In genomic region chr4:11885499-11885898, GRCm38 (mm10) we compare ENCODE assay signal across 18 mouse cellular contexts.
DNase-seq lines count a peak whose midpoint lies in the region; ATAC-seq and TF ChIP-seq lines count a peak whose summit lies in the region.
"Had no signal": no experiment of that assay in that cellular context is flagged by ENCODE, and none has a peak within 500 bp of the region (broad histone marks: within the 10 kb centered on the region; RNA-seq: fewer than 3 reads in every experiment).

No protein-coding gene starts in this region.

- H3K9me3 ChIP-seq in embryonic facial prominence, embryonic 13.5 days: no peaks in the 10 kb centered on the region
- no peaks in the 10 kb centered on the region for H3K9me3 ChIP-seq in heart, embryonic 14.5 days (ENCODE audit: control insufficient read depth, low read length)
- H3K9me3 ChIP-seq in limb, embryonic 14.5 days (ENCODE audit: control insufficient read depth, low read length): no peaks in the 10 kb centered on the region
- H3K9me3 ChIP-seq: forebrain, embryonic 12.5 days; hindbrain, embryonic 15.5 days; midbrain, embryonic 12.5 days had no signal

- no peak for TF ChIP-seq POLR2A in limb, embryonic 14.5 days (IDR thresholded peaks at IDR 0.05; ENCODE audit: borderline replicate concordance, extremely low read depth, insufficient read depth, insufficient read length)

- 66% methylated on average over 4 of the region's 4 CpGs for WGBS in embryonic facial prominence, embryonic 13.5 days
- WGBS in heart, embryonic 14.5 days: 65% methylated on average over 4 of the region's 4 CpGs
- 50% methylated on average over 4 of the region's 4 CpGs for WGBS in limb, embryonic 14.5 days

- no peak overlapping the region for H3K4me2 ChIP-seq in embryonic facial prominence, embryonic 13.5 days
- peak overlapping the region; percentile 34 for H3K4me2 ChIP-seq in heart, embryonic 14.5 days (ENCODE audit: low read length)
- H3K4me2 ChIP-seq in limb, embryonic 14.5 days (replicated peaks; ENCODE audit: low read depth, low read length, severe bottlenecking): no peak overlapping the region
- H3K4me2 ChIP-seq: forebrain, embryonic 12.5 days; hindbrain, embryonic 15.5 days; midbrain, embryonic 12.5 days had no signal

- H3K36me3 ChIP-seq in embryonic facial prominence, embryonic 13.5 days: no peaks in the 10 kb centered on the region
- no peaks in the 10 kb centered on the region for H3K36me3 ChIP-seq in heart, embryonic 14.5 days (ENCODE audit: control insufficient read depth, insufficient read depth, low read length)
- no peaks in the 10 kb centered on the region for H3K36me3 ChIP-seq in limb, embryonic 14.5 days (ENCODE audit: control insufficient read depth, insufficient read depth, low read length)
- H3K36me3 ChIP-seq: forebrain, embryonic 12.5 days; hindbrain, embryonic 15.5 days; midbrain, embryonic 12.5 days had no signal

- no peak for ATAC-seq in embryonic facial prominence, embryonic 13.5 days (ENCODE audit: insufficient number of reproducible peaks, insufficient read depth, low FRiP score, low TSS enrichment, low read depth)
- no peak for ATAC-seq in heart, embryonic 14.5 days (ENCODE audit: insufficient number of reproducible peaks, insufficient read depth, low FRiP score, low read depth)
- ATAC-seq in limb, embryonic 14.5 days (ENCODE audit: low FRiP score, low read depth): no peak
- ATAC-seq in activated CD4-positive, CD25-positive, alpha-beta regulatory T cell, adult 4 months: no peak
- ATAC-seq: liver, postnatal 0 days had no signal

- peaks cover 15% of the 10 kb centered on the region for H3K4me1 ChIP-seq in embryonic facial prominence, embryonic 13.5 days
- H3K4me1 ChIP-seq in heart, embryonic 14.5 days (ENCODE audit: control insufficient read depth in 2 of 2, insufficient read depth in 2 of 2, low read length in 2 of 2): peaks cover 9 to 22% of the 10 kb centered on the region in 2 experiments
- peaks cover 10% of the 10 kb centered on the region for H3K4me1 ChIP-seq in limb, embryonic 14.5 days (ENCODE audit: control insufficient read depth, insufficient read depth, low read length)

- no peaks in the 10 kb centered on the region for H3K27me3 ChIP-seq in embryonic facial prominence, embryonic 13.5 days
- no peaks in the 10 kb centered on the region for H3K27me3 ChIP-seq in heart, embryonic 14.5 days (ENCODE audit: control insufficient read depth, insufficient read depth, low read length)
- no peaks in the 10 kb centered on the region for H3K27me3 ChIP-seq in limb, embryonic 14.5 days (ENCODE audit: control insufficient read depth, insufficient read depth, low read length)
- H3K27me3 ChIP-seq: forebrain, embryonic 12.5 days; hindbrain, embryonic 15.5 days; midbrain, embryonic 12.5 days had no signal

- no peak for TF ChIP-seq CTCF in gastrocnemius, adult 2 months (IDR thresholded peaks at IDR 0.05)

- intact Hi-C loops in gastrocnemius, adult 2 months (cut with DNase I): no loop called here

- H3K4me3 ChIP-seq in gastrocnemius, adult 2 months: no peak overlapping the region
- no peak overlapping the region for H3K4me3 ChIP-seq in embryonic facial prominence, embryonic 13.5 days
- H3K4me3 ChIP-seq in heart, embryonic 14.5 days (ENCODE audit: control insufficient read depth in 1 of 2, insufficient read depth in 1 of 2, low read depth in 1 of 2, low read length in 2 of 2): no peak overlapping the region
- no peak overlapping the region for H3K4me3 ChIP-seq in limb, embryonic 14.5 days (replicated peaks; ENCODE audit: low read length)
- H3K4me3 ChIP-seq: forebrain, embryonic 12.5 days; hindbrain, embryonic 15.5 days; left cerebral cortex, adult 2 months; midbrain, embryonic 12.5 days had no signal

- DNase-seq in gastrocnemius, adult 2 months: no peak
- DNase-seq in gastrocnemius, adult 8-10 months (ENCODE audit: low spot score in 2 of 2): no peak
- peak; percentile 66 for DNase-seq in limb, embryonic 14.5 days (ENCODE audit: low spot score)
- no peak for DNase-seq in right cerebral cortex, adult 18-20 months
- no peak for DNase-seq in right cerebral cortex, postnatal 4 days
- DNase-seq: B cell, adult 2 months; cerebellum, postnatal 36 days; gastrocnemius, postnatal 10 days; kidney, postnatal 14 days; liver, postnatal 0 days; thymus, adult 18-20 months had no signal

- H3K27ac ChIP-seq in gastrocnemius, adult 2 months: peak overlapping the region; percentile 12; the same call in 1 of the 2 replicates
- peak overlapping the region; percentile 73; the same call in 1 of the 2 replicates for H3K27ac ChIP-seq in embryonic facial prominence, embryonic 13.5 days
- H3K27ac ChIP-seq in heart, embryonic 14.5 days (replicated peaks in 1 of 2; ENCODE audit: control insufficient read depth in 1 of 2, insufficient read depth in 1 of 2, low read depth in 2 of 2, low read length in 2 of 2): peak overlapping the region; percentile 79 to 84
- no peak overlapping the region for H3K27ac ChIP-seq in limb, embryonic 14.5 days (replicated peaks; ENCODE audit: low read depth, low read length)
- H3K27ac ChIP-seq: forebrain, embryonic 12.5 days; hindbrain, embryonic 15.5 days; left cerebral cortex, adult 2 months; midbrain, embryonic 12.5 days had no signal

- H3K9ac ChIP-seq in embryonic facial prominence, embryonic 13.5 days: no peak overlapping the region
- no peak overlapping the region for H3K9ac ChIP-seq in heart, embryonic 14.5 days (ENCODE audit: low read length)
- H3K9ac ChIP-seq in limb, embryonic 14.5 days (ENCODE audit: low read depth, low read length, severe bottlenecking): no peak overlapping the region
- H3K9ac ChIP-seq: forebrain, embryonic 12.5 days; hindbrain, embryonic 15.5 days; liver, postnatal 0 days; midbrain, embryonic 12.5 days had no signal
